Comparison of ENCODE assay signal across 22 mouse cellular contexts in the genomic region with DNA sequence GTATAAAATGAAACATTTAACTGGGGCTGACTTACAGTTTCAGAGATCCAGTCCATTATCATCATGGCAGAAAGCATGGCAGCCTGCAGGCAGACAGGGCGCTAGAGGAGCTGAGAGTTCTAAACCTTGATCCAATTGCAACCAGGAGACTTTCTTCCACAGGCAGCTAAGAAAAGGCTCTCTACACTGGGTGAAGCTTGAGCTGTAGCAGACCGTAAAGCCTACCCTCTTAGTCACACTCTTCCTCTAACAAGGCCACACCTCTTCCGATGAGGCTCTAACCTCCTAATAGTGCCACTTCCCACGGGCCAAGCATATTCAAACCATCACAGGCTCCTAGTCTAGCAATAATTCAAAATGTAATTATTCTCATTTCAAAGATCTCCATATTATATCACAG. TPM values are rescaled to one million over a fixed set of nuclear protein-coding genes. Genes with fewer than 3 reads are reported as not detected.
DNase-seq lines count a peak whose midpoint lies in the region; ATAC-seq and TF ChIP-seq lines count a peak whose summit lies in the region.
"Had no signal": no experiment of that assay in that cellular context is flagged by ENCODE, and none has a peak within 500 bp of the region (broad histone marks: within the 10 kb centered on the region; RNA-seq: fewer than 3 reads in every experiment).

No protein-coding gene starts in this region.

- H3K4me2 ChIP-seq in embryonic facial prominence, embryonic 12.5 days (replicated peaks): 0 out of 2 replicates have a peak overlapping the region, but pooled peaks have one; percentile 11
- H3K4me2 ChIP-seq in hindbrain, postnatal 0 days (ENCODE audit: low read depth, low read length): peak overlapping the region; percentile 47; the same call in 1 of the 2 replicates
- H3K4me2 ChIP-seq in hindbrain, embryonic 12.5 days (replicated peaks): no peak overlapping the region
- peak overlapping the region; percentile 1; the same call in 1 of the 2 replicates for H3K4me2 ChIP-seq in midbrain, postnatal 0 days (ENCODE audit: low read depth, low read length, poor library complexity, severe bottlenecking)
- H3K4me2 ChIP-seq in midbrain, embryonic 14.5 days (ENCODE audit: low read length): no peak overlapping the region
- no peak overlapping the region; the same call in 1 of the 2 replicates for H3K4me2 ChIP-seq in stomach, embryonic 15.5 days

- H3K4me3 ChIP-seq in embryonic facial prominence, embryonic 12.5 days: no peak overlapping the region
- no peak overlapping the region for H3K4me3 ChIP-seq in embryonic facial prominence, embryonic 10.5 days
- H3K4me3 ChIP-seq in hindbrain, postnatal 0 days (ENCODE audit: low read length): no peak overlapping the region
- no peak overlapping the region for H3K4me3 ChIP-seq in hindbrain, embryonic 12.5 days
- H3K4me3 ChIP-seq in midbrain, postnatal 0 days (ENCODE audit: low read depth, low read length): no peak overlapping the region
- no peak overlapping the region for H3K4me3 ChIP-seq in midbrain, embryonic 14.5 days (replicated peaks; ENCODE audit: low read depth, low read length)
- H3K4me3 ChIP-seq in stomach, embryonic 15.5 days (replicated peaks): no peak overlapping the region

- H3K27me3 ChIP-seq in embryonic facial prominence, embryonic 12.5 days: no peaks in the 10 kb centered on the region
- no peaks in the 10 kb centered on the region for H3K27me3 ChIP-seq in embryonic facial prominence, embryonic 10.5 days (replicated peaks; ENCODE audit: low read depth, poor library complexity, severe bottlenecking)
- H3K27me3 ChIP-seq in hindbrain, postnatal 0 days (ENCODE audit: insufficient read depth, low read length): no peaks in the 10 kb centered on the region
- H3K27me3 ChIP-seq in hindbrain, embryonic 12.5 days: no peaks in the 10 kb centered on the region
- H3K27me3 ChIP-seq in midbrain, postnatal 0 days (ENCODE audit: insufficient read depth, low read length): no peaks in the 10 kb centered on the region
- no peaks in the 10 kb centered on the region for H3K27me3 ChIP-seq in midbrain, embryonic 14.5 days (ENCODE audit: control insufficient read depth, insufficient read depth, low read length)
- H3K27me3 ChIP-seq in stomach, embryonic 15.5 days (replicated peaks): no peaks in the 10 kb centered on the region
- H3K27me3 ChIP-seq: embryonic facial prominence, embryonic 15.5 days; kidney, embryonic 15.5 days; limb, embryonic 12.5 days; lung, embryonic 15.5 days had no signal

- WGBS in embryonic facial prominence, embryonic 12.5 days: 92% methylated on average over 4 of the region's 4 CpGs
- whole genome bisulfite sequencing in embryonic facial prominence, embryonic 10.5 days: 92% methylated on average over 4 of the region's 4 CpGs
- WGBS in hindbrain, postnatal 0 days: 93% methylated on average over 4 of the region's 4 CpGs
- WGBS in hindbrain, embryonic 12.5 days: 95% methylated on average over 4 of the region's 4 CpGs
- 91% methylated on average over 4 of the region's 4 CpGs for WGBS in midbrain, postnatal 0 days
- WGBS in midbrain, embryonic 14.5 days: 94% methylated on average over 4 of the region's 4 CpGs
- WGBS in stomach, embryonic 15.5 days: 80% methylated on average over 4 of the region's 4 CpGs

- H3K36me3 ChIP-seq in embryonic facial prominence, embryonic 12.5 days: no peaks in the 10 kb centered on the region
- peaks cover 6% of the 10 kb centered on the region for H3K36me3 ChIP-seq in embryonic facial prominence, embryonic 10.5 days (replicated peaks)
- H3K36me3 ChIP-seq in hindbrain, postnatal 0 days (ENCODE audit: insufficient read depth, low read length): no peaks in the 10 kb centered on the region
- no peaks in the 10 kb centered on the region for H3K36me3 ChIP-seq in hindbrain, embryonic 12.5 days
- no peaks in the 10 kb centered on the region for H3K36me3 ChIP-seq in midbrain, postnatal 0 days (ENCODE audit: insufficient read depth, low read length)
- H3K36me3 ChIP-seq in midbrain, embryonic 14.5 days (ENCODE audit: control insufficient read depth, insufficient read depth, low read length): no peaks in the 10 kb centered on the region
- 0 out of 2 replicates have a peak, but pooled peaks cover 3% of the 10 kb centered on the region for H3K36me3 ChIP-seq in stomach, embryonic 15.5 days
- H3K36me3 ChIP-seq: embryonic facial prominence, embryonic 15.5 days; limb, embryonic 12.5 days; liver, embryonic 13.5 days; lung, embryonic 15.5 days had no signal

- peaks cover 7% of the 10 kb centered on the region; the same call in 1 of the 2 replicates for H3K4me1 ChIP-seq in embryonic facial prominence, embryonic 12.5 days
- peaks cover 13% of the 10 kb centered on the region for H3K4me1 ChIP-seq in embryonic facial prominence, embryonic 10.5 days
- H3K4me1 ChIP-seq in hindbrain, postnatal 0 days (ENCODE audit: insufficient read depth, low read length): peaks cover 7% of the 10 kb centered on the region; the same call in 1 of the 2 replicates
- H3K4me1 ChIP-seq in hindbrain, embryonic 12.5 days: peaks cover 12% of the 10 kb centered on the region; the same call in 1 of the 2 replicates
- no peaks in the 10 kb centered on the region for H3K4me1 ChIP-seq in midbrain, postnatal 0 days (ENCODE audit: insufficient read depth, low read length)
- H3K4me1 ChIP-seq in midbrain, embryonic 14.5 days (ENCODE audit: control insufficient read depth, insufficient read depth, low read length): peaks cover 6% of the 10 kb centered on the region
- H3K4me1 ChIP-seq in stomach, embryonic 15.5 days: peaks cover 3% of the 10 kb centered on the region; the same call in 1 of the 2 replicates

- H3K27ac ChIP-seq in embryonic facial prominence, embryonic 12.5 days: no peak overlapping the region
- no peak overlapping the region for H3K27ac ChIP-seq in embryonic facial prominence, embryonic 10.5 days (replicated peaks)
- no peak overlapping the region for H3K27ac ChIP-seq in hindbrain, postnatal 0 days
- no peak overlapping the region for H3K27ac ChIP-seq in hindbrain, embryonic 12.5 days
- H3K27ac ChIP-seq in midbrain, postnatal 0 days (ENCODE audit: low read depth, low read length): no peak overlapping the region
- no peak overlapping the region for H3K27ac ChIP-seq in midbrain, embryonic 14.5 days (replicated peaks; ENCODE audit: low read depth, low read length)
- peak overlapping the region; percentile 1; the same call in 1 of the 2 replicates for H3K27ac ChIP-seq in stomach, embryonic 15.5 days
- H3K27ac ChIP-seq: limb, embryonic 12.5 days had no signal

- no peak for TF ChIP-seq CTCF in hindbrain, postnatal 0 days (IDR thresholded peaks at IDR 0.05; ENCODE audit: low read depth)
- TF ChIP-seq CTCF in midbrain, postnatal 0 days (IDR thresholded peaks at IDR 0.05): no peak

- no peak for DNase-seq in embryonic facial prominence, embryonic 10.5 days (ENCODE audit: low spot score)
- DNase-seq in hindbrain, postnatal 0 days (ENCODE audit: low spot score): no peak
- DNase-seq in midbrain, postnatal 0 days (ENCODE audit: low spot score): no peak
- DNase-seq in midbrain, embryonic 14.5 days: no peak
- no peak for DNase-seq in natural killer cell, adult 2 months (ENCODE audit: low spot score in 2 of 2)
- DNase-seq: adrenal gland, postnatal 14 days; cerebellum, postnatal 14 days; gastrocnemius, postnatal 10 days; heart, adult 11 months; kidney, postnatal 4 days; layer of hippocampus, adult 9-11 months; liver, embryonic 13.5 days; thymus, adult 18-20 months; thymus, postnatal 4 days had no signal

- H3K9ac ChIP-seq in embryonic facial prominence, embryonic 12.5 days: no peak overlapping the region
- no peak overlapping the region for H3K9ac ChIP-seq in hindbrain, postnatal 0 days (replicated peaks; ENCODE audit: low read length)
- H3K9ac ChIP-seq in hindbrain, embryonic 12.5 days: no peak overlapping the region
- no peak overlapping the region for H3K9ac ChIP-seq in midbrain, postnatal 0 days (replicated peaks; ENCODE audit: low read length, poor library complexity, severe bottlenecking)
- H3K9ac ChIP-seq in midbrain, embryonic 14.5 days (replicated peaks; ENCODE audit: low read length): no peak overlapping the region
- H3K9ac ChIP-seq in stomach, embryonic 15.5 days: no peak overlapping the region
- H3K9ac ChIP-seq: embryonic facial prominence, embryonic 15.5 days had no signal

- H3K9me3 ChIP-seq in embryonic facial prominence, embryonic 12.5 days: no peaks in the 10 kb centered on the region
- H3K9me3 ChIP-seq in embryonic facial prominence, embryonic 10.5 days: no peaks in the 10 kb centered on the region
- H3K9me3 ChIP-seq in hindbrain, postnatal 0 days (ENCODE audit: low read length): no peaks in the 10 kb centered on the region
- no peaks in the 10 kb centered on the region for H3K9me3 ChIP-seq in hindbrain, embryonic 12.5 days (replicated peaks)
- H3K9me3 ChIP-seq in midbrain, postnatal 0 days (ENCODE audit: low read length): no peaks in the 10 kb centered on the region
- no peaks in the 10 kb centered on the region for H3K9me3 ChIP-seq in midbrain, embryonic 14.5 days (ENCODE audit: control insufficient read depth, low read length)
- no peaks in the 10 kb centered on the region for H3K9me3 ChIP-seq in stomach, embryonic 15.5 days
- H3K9me3 ChIP-seq: embryonic facial prominence, embryonic 15.5 days; kidney, embryonic 15.5 days; limb, embryonic 12.5 days; liver, embryonic 13.5 days; lung, embryonic 15.5 days had no signal

- ATAC-seq in embryonic facial prominence, embryonic 12.5 days (ENCODE audit: insufficient number of reproducible peaks, insufficient read depth, low FRiP score, low TSS enrichment): no peak
- no peak for ATAC-seq in hindbrain, postnatal 0 days
- ATAC-seq in hindbrain, embryonic 12.5 days (ENCODE audit: low FRiP score): no peak
- ATAC-seq in midbrain, postnatal 0 days (ENCODE audit: low FRiP score): no peak
- ATAC-seq in midbrain, embryonic 14.5 days (ENCODE audit: low FRiP score, low TSS enrichment): no peak
- no peak for ATAC-seq in stomach, embryonic 15.5 days (ENCODE audit: insufficient read depth, low FRiP score, low read depth)
- ATAC-seq: intestine, postnatal 0 days had no signal

RNA-seq across cellular contexts. Expression of a gene that starts 1.5 kb away (rescaled TPM):
- polyA plus RNA-seq in embryonic facial prominence, embryonic 12.5 days (2016; fragmentation: Nextera tagmentation; extraction: Ambion mirVana): 10.2 and 11.2 TPM in 2 replicates
- polyA plus RNA-seq in embryonic facial prominence, embryonic 10.5 days (2016; fragmentation: Nextera tagmentation; extraction: Ambion mirVana): 9.4 and 10.2 TPM in 2 replicates
- total RNA-seq in hindbrain, postnatal 0 days (2014; rRNA removed): 3.6 and 5.1 TPM in 2 replicates
- polyA plus RNA-seq in hindbrain, postnatal 0 days (2015; fragmentation: Nextera tagmentation; extraction: Ambion mirVana): 6.4 and 7.4 TPM in 2 replicates
- 11.0 and 11.4 TPM in 2 replicates for polyA plus RNA-seq in hindbrain, embryonic 12.5 days (2016; fragmentation: Nextera tagmentation; extraction: Ambion mirVana)
- 4.3 and 10.4 TPM in 2 replicates for total RNA-seq in midbrain, postnatal 0 days (2014; rRNA removed)
- polyA plus RNA-seq in midbrain, postnatal 0 days (2015; fragmentation: Nextera tagmentation; extraction: Ambion mirVana): 5.6 and 7.2 TPM in 2 replicates
- 14.2 and 15.3 TPM in 2 replicates for polyA plus RNA-seq in midbrain, embryonic 14.5 days (2014; fragmentation: Nextera tagmentation; extraction: Ambion mirVana)
- 9.4 and 9.9 TPM in 2 replicates for polyA plus RNA-seq in stomach, embryonic 15.5 days (2015; fragmentation: Nextera tagmentation; extraction: Ambion mirVana)

RNA-seq across cellular contexts. Expression of a gene that starts 14.7 kb away (rescaled TPM):
- 13.1 and 13.9 TPM in 2 replicates for polyA plus RNA-seq in embryonic facial prominence, embryonic 12.5 days (2016; fragmentation: Nextera tagmentation; extraction: Ambion mirVana)
- polyA plus RNA-seq in embryonic facial prominence, embryonic 10.5 days (2016; fragmentation: Nextera tagmentation; extraction: Ambion mirVana): 13.5 and 15.8 TPM in 2 replicates
- 4.8 and 8.8 TPM in 2 replicates for total RNA-seq in hindbrain, postnatal 0 days (2014; rRNA removed)
- 7.5 and 8.9 TPM in 2 replicates for polyA plus RNA-seq in hindbrain, postnatal 0 days (2015; fragmentation: Nextera tagmentation; extraction: Ambion mirVana)
- polyA plus RNA-seq in hindbrain, embryonic 12.5 days (2016; fragmentation: Nextera tagmentation; extraction: Ambion mirVana): 13.0 and 15.1 TPM in 2 replicates
- 7.0 and 9.6 TPM in 2 replicates for total RNA-seq in midbrain, postnatal 0 days (2014; rRNA removed)
- 7.2 and 9.1 TPM in 2 replicates for polyA plus RNA-seq in midbrain, postnatal 0 days (2015; fragmentation: Nextera tagmentation; extraction: Ambion mirVana)
- polyA plus RNA-seq in midbrain, embryonic 14.5 days (2014; fragmentation: Nextera tagmentation; extraction: Ambion mirVana): 17.8 and 18.8 TPM in 2 replicates
- polyA plus RNA-seq in stomach, embryonic 15.5 days (2015; fragmentation: Nextera tagmentation; extraction: Ambion mirVana): 14.0 and 15.1 TPM in 2 replicates

Comparison
In these comparisons a context has a peak if more than half of its experiments do, and no peak if none do; other contexts are left out.
1. H3K4me2 ChIP-seq: peak in embryonic facial prominence, embryonic 12.5 days (single experiment), hindbrain, postnatal 0 days (single experiment) and midbrain, postnatal 0 days (single experiment); none in hindbrain, embryonic 12.5 days (single experiment), midbrain, embryonic 14.5 days (single experiment) and stomach, embryonic 15.5 days (single experiment).